Mouse (Mus musculus) kidney, embryonic 15.5 days (tissue): Measurements from ENCODE around the gene B3galt6. TPM values are rescaled to one million over a fixed set of nuclear protein-coding genes. Genes with fewer than 3 reads are reported as not detected.

Experiments
- ATAC-seq: fragments of 200-750 bp; cut with Nextera tagmentation; replicated peaks from 2 replicates; pipeline ENCODE4 v1.8.0; 2017; ENCODE audit warnings: moderate TSS enrichment; ENCODE audit not compliant: low FRiP score
- H3K27ac ChIP-seq: fragments of 300-500 bp; sonication (generic); 2 replicates; pipeline ENCODE4 v1.5.1; 2015; ENCODE audit warnings: mild to moderate bottlenecking, inconsistent platforms
- H3K27me3 ChIP-seq: fragments of 300-500 bp; sonication (generic); 2 replicates; pipeline ENCODE4 v1.6.1; 2015; ENCODE audit warnings: inconsistent platforms
- H3K36me3 ChIP-seq: fragments of 300-500 bp; sonication (generic); 2 replicates; pipeline ENCODE4 v1.6.1; 2015; ENCODE audit warnings: inconsistent platforms
- H3K4me1 ChIP-seq: fragments of 300-500 bp; sonication (generic); 2 replicates; pipeline ENCODE4 v1.6.1; 2015; ENCODE audit warnings: inconsistent platforms
- H3K4me2 ChIP-seq: fragments of 300-500 bp; sonication (generic); 2 replicates; pipeline ENCODE4 v1.6.1; 2015; ENCODE audit warnings: moderate library complexity, mild to moderate bottlenecking, inconsistent platforms
- H3K4me3 ChIP-seq: fragments of 300-500 bp; sonication (generic); replicated peaks from 2 replicates; pipeline ENCODE4 v1.5.1; 2015; ENCODE audit warnings: mild to moderate bottlenecking, inconsistent platforms
- H3K9ac ChIP-seq: fragments of 300-500 bp; sonication (generic); 2 replicates; pipeline ENCODE4 v1.6.1; 2015; ENCODE audit warnings: mild to moderate bottlenecking, inconsistent platforms
- H3K9me3 ChIP-seq: fragments of 300-500 bp; sonication (generic); replicated peaks from 2 replicates; pipeline ENCODE4 v1.6.1; 2016; ENCODE audit warnings: inconsistent platforms
- WGBS: fragments of 180-500 bp; shearing (Covaris S2); methylation state at CpG from one replicate; pipeline ENCODE4 v1.1.7; 2015; ENCODE audit warnings: mixed read lengths; 5-methylcytosine and 5-hydroxymethylcytosine counted together
- polyA plus RNA-seq: library from polyadenylated mRNA; unstranded; fragments of >200 nt; fragmentation: Nextera tagmentation; extraction: Ambion mirVana; gene quantifications from 2 replicates; pipeline ENCODE4 v1.2.1, GENCODE M21; 2015

Gene B3galt6
- polyA plus RNA-seq, 1 experiment from 2014 or later, result 17.5 TPM

DNA sequence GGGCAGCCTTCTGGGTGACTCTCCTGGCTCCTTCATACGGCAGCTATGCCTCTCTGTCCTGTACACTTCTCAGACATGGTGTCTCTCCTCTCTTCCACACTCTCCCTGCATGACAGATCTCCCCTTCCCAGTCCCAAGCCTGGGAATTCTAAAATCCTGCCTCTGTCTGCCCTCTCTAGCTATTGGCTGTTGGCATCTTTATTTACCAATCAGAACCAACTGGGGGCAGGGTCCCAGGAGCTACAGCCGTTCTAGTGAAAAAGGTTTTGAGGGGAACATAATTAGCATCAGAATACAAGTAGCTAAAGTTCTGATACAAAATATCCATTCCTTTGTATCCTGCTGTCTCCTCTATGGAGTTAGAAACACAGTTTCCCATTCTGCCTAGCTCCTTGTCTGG, 8.7 kb downstream of the B3galt6 start:
- Histone ChIP-seq H3K27me3 (no peaks in the 10 kb centered on the region), H3K9ac (no peak overlapping the region), H3K4me2 (no peak overlapping the region), H3K36me3 (no peaks in the 10 kb centered on the region), H3K4me3 (no peak overlapping the region), H3K27ac (no peak overlapping the region), H3K4me1 (0 out of 2 replicates have a peak, but pooled peaks cover 2% of the 10 kb centered on the region), H3K9me3 (no peaks in the 10 kb centered on the region)
- WGBS, result 18% methylated on average over 2 of the region's 2 CpGs
- no peak for ATAC-seq

DNA sequence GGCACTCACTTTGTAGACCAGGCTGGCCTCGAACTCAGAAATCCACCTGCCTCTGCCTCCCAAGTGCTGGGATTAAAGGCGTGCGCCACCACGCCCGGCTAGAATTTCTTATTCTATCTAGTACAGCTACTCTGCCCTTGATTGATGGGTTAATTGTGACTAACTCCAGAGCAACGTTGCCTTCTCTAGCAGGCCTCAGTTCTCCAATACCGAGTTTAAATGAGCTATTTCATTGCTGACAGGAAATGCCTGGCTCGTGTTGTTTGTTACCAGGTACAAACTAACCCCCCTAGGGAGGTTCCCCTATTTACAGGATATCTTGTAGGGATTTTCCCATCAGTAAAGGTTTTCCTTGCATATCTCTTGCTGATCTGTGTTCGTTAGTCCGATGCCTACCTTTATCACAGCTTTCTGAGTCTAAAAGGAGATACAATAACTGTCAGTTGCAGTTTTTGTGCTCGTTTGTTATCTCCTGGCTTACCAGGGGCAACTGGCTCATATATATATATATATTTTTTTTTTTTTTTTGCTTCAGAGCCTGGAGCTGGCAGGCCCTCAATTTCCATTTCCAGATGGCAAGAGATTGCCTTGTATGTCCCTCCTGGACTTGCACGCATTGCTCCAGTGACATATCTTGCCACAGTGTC, 10.9 kb downstream of the B3galt6 start:
- H3K4me3 ChIP-seq, result no peak overlapping the region
- H3K4me1 ChIP-seq, result 0 out of 2 replicates have a peak, but pooled peaks cover 2% of the 10 kb centered on the region
- no peaks in the 10 kb centered on the region for H3K36me3 ChIP-seq
- H3K9me3 ChIP-seq, result no peaks in the 10 kb centered on the region
- no peak for ATAC-seq
- H3K27me3 ChIP-seq, result no peaks in the 10 kb centered on the region
- H3K9ac ChIP-seq, result no peak overlapping the region
- whole genome bisulfite sequencing, result 75% methylated on average over 12 of the region's 12 CpGs
- H3K4me2 ChIP-seq, result no peak overlapping the region
- H3K27ac ChIP-seq, result no peak overlapping the region

DNA sequence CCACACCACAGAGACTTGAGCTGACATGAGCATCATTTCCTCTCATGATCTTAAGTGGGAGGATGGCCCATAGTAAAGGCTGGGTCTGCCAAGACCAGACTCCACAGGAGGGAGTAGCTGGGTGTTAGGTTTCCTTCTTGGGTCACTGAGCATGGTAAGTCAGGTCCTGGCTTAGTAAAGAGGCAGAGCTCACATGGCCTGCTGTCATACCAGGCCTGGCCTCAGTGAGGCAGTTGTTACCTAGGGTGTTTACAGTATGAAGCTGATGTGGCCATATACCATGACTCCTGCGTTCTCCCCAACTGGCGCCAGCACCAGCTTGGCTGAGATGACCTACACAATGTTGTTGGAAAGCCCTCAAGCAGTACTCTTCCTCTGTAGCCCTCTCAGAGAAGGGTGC, 19.2 kb downstream of the B3galt6 start:
- peaks cover 38% of the 10 kb centered on the region for H3K4me1 ChIP-seq
- no peak overlapping the region for H3K4me3 ChIP-seq
- no peaks in the 10 kb centered on the region for H3K27me3 ChIP-seq
- no peak overlapping the region for H3K4me2 ChIP-seq
- 43% methylated on average over 2 of the region's 2 CpGs for WGBS
- H3K9ac ChIP-seq, result no peak overlapping the region
- peak overlapping the region; percentile 77 for H3K27ac ChIP-seq
- H3K36me3 ChIP-seq, result no peaks in the 10 kb centered on the region
- ATAC-seq, result peak; percentile 82
- no peaks in the 10 kb centered on the region for H3K9me3 ChIP-seq

DNA sequence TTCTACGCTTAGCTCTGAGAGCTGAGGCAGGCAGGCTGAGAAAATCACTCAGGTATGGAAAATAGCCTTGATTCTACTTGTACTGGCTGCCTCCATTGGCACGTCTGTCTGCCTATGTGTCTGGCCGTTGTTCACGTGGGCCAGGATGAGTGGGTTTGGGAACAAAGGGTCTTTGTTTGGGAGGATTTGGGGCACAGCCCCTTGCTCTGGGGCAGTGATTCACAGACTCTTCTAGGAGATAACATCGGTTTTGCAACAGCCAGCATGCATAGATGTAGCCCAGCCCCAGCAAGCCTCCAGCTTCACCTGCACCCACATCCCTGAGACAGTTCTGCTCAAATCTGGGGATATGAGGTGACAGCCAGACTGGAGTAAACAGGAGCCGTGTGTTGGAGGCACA, 19.8 kb downstream of the B3galt6 start:
- H3K9me3 ChIP-seq, result no peaks in the 10 kb centered on the region
- ATAC-seq, result no peak
- H3K36me3 ChIP-seq, result 0 out of 2 replicates have a peak, but pooled peaks cover 2% of the 10 kb centered on the region
- H3K4me2 ChIP-seq, result no peak overlapping the region
- no peaks in the 10 kb centered on the region for H3K27me3 ChIP-seq
- 59% methylated on average over 6 of the region's 6 CpGs for WGBS
- no peak overlapping the region for H3K9ac ChIP-seq
- H3K4me1 ChIP-seq, result peaks cover 40% of the 10 kb centered on the region
- H3K4me3 ChIP-seq, result no peak overlapping the region
- peak overlapping the region; percentile 77 for H3K27ac ChIP-seq

DNA sequence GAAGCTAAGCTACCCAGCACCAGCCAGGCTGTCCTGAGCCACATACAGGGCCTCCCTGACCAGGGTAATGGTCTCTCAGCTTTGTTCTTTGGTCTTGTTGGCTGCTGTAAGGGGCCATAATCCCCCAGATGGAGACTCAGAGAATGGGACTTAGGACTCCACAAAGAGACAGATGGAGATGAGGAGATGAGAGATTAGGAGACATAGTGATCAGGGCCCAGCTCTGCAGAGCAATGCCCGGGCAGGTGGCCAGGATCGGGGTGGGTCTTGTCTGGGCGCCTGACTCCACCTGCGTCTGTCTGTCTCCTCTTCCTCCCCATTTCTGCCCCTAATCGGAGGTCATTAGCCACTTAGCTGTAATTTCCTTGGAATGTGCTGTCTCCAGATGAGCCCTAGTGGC, 22.2 kb downstream of the B3galt6 start:
- peaks cover 40% of the 10 kb centered on the region for H3K4me1 ChIP-seq
- no peaks in the 10 kb centered on the region for H3K27me3 ChIP-seq
- H3K4me2 ChIP-seq, result no peak overlapping the region
- H3K4me3 ChIP-seq, result no peak overlapping the region
- peak overlapping the region; percentile 82; the same call in 1 of the 2 replicates for H3K27ac ChIP-seq
- no peak for ATAC-seq
- no peaks in the 10 kb centered on the region for H3K9me3 ChIP-seq
- H3K36me3 ChIP-seq, result peaks cover 24% of the 10 kb centered on the region
- WGBS, result 82% methylated on average over 5 of the region's 5 CpGs
- H3K9ac ChIP-seq, result no peak overlapping the region

DNA sequence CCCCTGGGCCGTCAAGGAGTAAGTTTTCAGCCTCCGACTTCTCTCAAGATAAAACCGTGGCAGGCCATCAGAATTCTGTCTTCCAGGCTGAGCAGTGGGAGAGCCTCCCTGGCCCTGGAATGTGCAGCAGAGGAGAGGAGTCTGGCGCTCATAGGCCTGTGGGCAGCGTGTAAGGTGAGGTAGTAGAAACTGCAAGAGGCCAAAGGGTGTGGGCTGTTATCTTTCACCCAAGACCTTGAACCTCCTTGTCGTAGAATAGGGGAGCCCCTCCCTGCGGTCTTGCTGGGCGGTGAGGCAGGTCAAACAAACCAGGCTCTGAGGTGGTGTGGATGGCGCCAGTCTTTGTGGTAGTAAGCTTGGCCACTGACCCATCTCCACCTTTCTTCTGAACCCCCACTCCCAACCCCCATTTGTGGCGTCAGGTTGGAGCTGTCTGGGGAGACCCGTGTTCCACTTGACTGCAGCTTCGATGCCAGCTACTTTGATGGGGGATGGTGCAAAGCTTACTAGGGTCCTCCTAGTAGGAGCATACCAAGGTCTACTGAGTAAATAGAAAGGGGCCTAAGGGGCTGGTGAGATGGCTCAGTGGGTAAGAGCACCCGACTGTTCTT, 23.3 kb downstream of the B3galt6 start:
- no peaks in the 10 kb centered on the region for H3K9me3 ChIP-seq
- H3K36me3 ChIP-seq, result peaks cover 35% of the 10 kb centered on the region
- no peak overlapping the region for H3K4me3 ChIP-seq
- peaks cover 41% of the 10 kb centered on the region for H3K4me1 ChIP-seq
- ATAC-seq, result peak; percentile 76
- H3K27me3 ChIP-seq, result no peaks in the 10 kb centered on the region
- 39% methylated on average over 13 of the region's 13 CpGs for WGBS
- no peak overlapping the region for H3K9ac ChIP-seq
- H3K27ac ChIP-seq, result peak overlapping the region; percentile 86
- H3K4me2 ChIP-seq, result peak overlapping the region; percentile 23; the same call in 1 of the 2 replicates

DNA sequence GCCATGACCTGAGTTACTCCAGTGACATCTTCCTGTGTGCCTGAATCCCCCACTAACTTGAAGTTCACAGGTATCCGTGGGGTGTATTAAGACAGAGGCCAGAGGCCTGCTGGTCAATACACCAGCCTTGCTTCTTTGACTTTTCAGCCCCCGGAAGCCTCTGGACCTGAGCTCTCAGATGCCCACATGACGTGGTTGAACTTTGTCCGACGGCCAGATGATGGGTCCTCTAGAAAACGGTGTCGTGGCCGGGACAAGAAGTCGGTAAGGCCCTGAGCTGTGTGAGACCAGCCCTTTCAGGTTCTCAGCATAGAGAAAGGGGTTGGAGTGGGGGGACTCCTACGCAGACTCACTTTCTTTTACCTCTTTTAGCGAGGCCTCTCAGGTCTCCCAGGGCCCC, 28.1 kb downstream of the B3galt6 start:
- H3K4me3 ChIP-seq, result no peak overlapping the region
- H3K36me3 ChIP-seq, result peaks cover 46% of the 10 kb centered on the region
- no peaks in the 10 kb centered on the region for H3K9me3 ChIP-seq
- 0 out of 2 replicates have a peak overlapping the region, but pooled peaks have one; percentile 94 for H3K4me2 ChIP-seq
- H3K9ac ChIP-seq, result no peak overlapping the region
- no peak overlapping the region for H3K27ac ChIP-seq
- no peak for ATAC-seq
- no peaks in the 10 kb centered on the region for H3K27me3 ChIP-seq
- peaks cover 44% of the 10 kb centered on the region for H3K4me1 ChIP-seq
- WGBS, result 88% methylated on average over 11 of the region's 11 CpGs

DNA sequence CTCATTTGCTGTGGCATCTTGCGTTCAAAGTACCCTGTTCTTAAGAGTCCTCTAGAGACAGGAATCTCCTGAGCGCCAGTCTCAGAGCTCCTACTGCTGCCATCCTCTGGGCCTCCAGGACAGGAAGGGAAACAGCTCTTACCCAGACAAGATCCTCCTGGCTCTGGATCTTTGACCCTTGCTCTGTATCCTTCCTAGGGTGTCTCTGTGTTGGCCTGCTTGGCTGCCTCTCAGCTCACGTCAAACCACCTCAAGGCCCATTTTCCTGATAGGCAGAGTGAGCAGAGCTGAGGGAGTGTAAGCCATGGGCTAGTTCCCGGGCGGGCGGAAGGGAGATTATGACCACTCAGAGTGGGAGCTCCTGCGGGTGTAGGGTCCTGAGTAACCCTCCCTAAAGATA, 29.3 kb downstream of the B3galt6 start:
- Histone ChIP-seq H3K36me3 (peaks cover 56% of the 10 kb centered on the region), H3K4me1 (peaks cover 35% of the 10 kb centered on the region), H3K4me2 (peak overlapping the region; percentile 94), H3K4me3 (peak overlapping the region; percentile 63), H3K27me3 (no peaks in the 10 kb centered on the region), H3K9me3 (no peaks in the 10 kb centered on the region), H3K27ac (peak overlapping the region; percentile 93), H3K9ac (peak overlapping the region; percentile 73)
- ATAC-seq, result no peak
- 41% methylated on average over 7 of the region's 7 CpGs for WGBS

DNA sequence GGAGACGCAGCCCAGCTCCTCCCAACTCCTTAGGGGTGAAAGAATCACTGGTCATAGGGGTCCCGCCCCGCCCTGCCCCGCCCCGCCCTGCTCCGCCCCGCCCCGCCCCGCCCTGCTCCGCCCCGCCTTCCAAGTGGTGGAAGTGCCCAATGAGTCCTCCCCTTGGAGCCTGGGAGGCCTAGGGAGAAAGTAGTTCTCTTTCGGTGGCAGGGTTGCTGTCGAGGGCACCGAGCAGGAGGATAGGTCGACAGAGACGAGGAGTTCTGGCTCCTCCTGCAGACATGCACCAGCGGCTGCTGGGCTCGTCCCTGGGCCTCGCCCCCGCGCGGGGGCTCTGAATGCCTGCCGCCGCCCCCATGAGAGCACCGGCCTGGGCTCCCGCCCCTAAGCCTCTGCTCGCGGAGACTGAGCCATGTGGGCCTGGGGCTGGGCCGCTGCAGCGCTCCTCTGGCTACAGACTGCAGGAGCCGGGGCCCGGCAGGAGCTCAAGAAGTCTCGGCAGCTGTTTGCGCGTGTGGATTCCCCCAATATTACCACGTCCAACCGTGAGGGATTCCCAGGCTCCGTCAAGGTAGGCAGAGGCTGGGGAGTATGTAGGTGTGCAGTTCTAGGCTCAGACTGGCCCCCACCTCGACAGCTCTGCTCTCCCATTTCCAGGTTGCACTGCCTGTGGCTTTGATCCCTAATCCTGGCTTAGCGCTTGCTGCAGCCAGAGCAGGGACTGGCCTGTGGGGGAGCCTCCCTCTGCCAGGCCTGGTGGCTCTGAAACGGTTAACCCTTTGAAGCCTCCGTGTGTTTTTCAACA, 30.1 kb downstream of the B3galt6 start, which contains the start of gene C1qtnf12:
Gene C1qtnf12, plus strand, starts transcription at position 152 of the 805 bp plus-strand sequence.
- Histone ChIP-seq H3K4me3 (peak within 1 kb of the TSS; percentile 63), H3K27me3 (no peaks in the 10 kb centered on the region), H3K4me2 (peak within 1 kb of the TSS; percentile 94), H3K36me3 (peaks cover 59% of the 10 kb centered on the region), H3K27ac (peak within 1 kb of the TSS; percentile 93), H3K4me1 (peaks cover 33% of the 10 kb centered on the region), H3K9me3 (no peaks in the 10 kb centered on the region), H3K9ac (peak within 1 kb of the TSS; percentile 73)
- peak; percentile 92 for ATAC-seq
- under 1% methylated on average over 42 of the region's 42 CpGs for WGBS

DNA sequence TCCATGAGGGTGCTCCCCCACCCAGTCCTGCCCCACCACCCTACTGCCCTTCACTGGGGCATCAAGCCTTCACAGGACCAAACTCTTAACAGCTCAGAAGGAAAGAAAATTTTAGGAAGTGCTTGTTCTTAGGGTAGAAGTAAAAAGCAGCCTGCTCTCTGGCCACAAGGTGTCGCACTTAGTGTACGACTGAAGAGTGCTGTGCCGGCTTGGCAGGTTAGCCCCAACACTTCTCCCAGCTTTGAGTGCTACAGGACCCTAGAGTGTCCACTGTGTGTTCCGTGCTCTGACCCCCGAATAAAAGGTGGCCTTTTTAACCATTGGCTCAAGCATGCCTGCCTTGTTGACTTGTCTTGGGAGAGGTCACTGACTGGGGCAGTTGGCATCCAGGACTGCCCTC, 33.2 kb downstream of the B3galt6 start:
- Histone ChIP-seq H3K4me3 (no peak overlapping the region), H3K27ac (no peak overlapping the region), H3K9ac (no peak overlapping the region), H3K4me1 (peaks cover 33% of the 10 kb centered on the region), H3K9me3 (no peaks in the 10 kb centered on the region), H3K36me3 (peaks cover 59% of the 10 kb centered on the region), H3K27me3 (no peaks in the 10 kb centered on the region), H3K4me2 (no peak overlapping the region)
- 4% methylated on average over 5 of the region's 5 CpGs for WGBS
- ATAC-seq, result peak; percentile 42; the same call in 1 of the 2 replicates

DNA sequence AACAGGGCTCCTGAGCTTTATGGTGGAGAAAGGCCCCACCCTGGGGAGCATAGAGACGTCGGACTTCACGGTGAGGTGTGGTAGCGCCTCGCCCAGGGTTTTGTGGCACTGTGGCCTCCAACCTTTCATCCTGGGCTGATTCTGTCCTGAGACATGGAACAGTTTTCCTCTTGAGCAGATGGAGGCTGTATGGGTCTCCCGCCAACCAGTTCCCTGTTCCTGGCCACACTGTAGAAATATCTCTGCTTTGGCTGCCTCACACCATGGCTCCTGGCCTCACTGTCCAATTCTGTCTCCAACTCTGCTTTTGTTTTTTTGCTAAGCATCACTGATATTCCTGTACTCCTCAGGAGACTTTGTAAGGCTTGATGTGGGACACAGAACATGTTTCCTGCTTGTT, 37.0 kb downstream of the B3galt6 start:
- ATAC-seq, result no peak
- H3K27ac ChIP-seq, result no peak overlapping the region
- H3K4me1 ChIP-seq, result peaks cover 3% of the 10 kb centered on the region; the same call in 1 of the 2 replicates
- no peaks in the 10 kb centered on the region for H3K27me3 ChIP-seq
- no peak overlapping the region for H3K9ac ChIP-seq
- H3K4me2 ChIP-seq, result no peak overlapping the region
- no peaks in the 10 kb centered on the region for H3K9me3 ChIP-seq
- peaks cover 86% of the 10 kb centered on the region for H3K36me3 ChIP-seq
- no peak overlapping the region for H3K4me3 ChIP-seq
- WGBS, result 95% methylated on average over 6 of the region's 6 CpGs

DNA sequence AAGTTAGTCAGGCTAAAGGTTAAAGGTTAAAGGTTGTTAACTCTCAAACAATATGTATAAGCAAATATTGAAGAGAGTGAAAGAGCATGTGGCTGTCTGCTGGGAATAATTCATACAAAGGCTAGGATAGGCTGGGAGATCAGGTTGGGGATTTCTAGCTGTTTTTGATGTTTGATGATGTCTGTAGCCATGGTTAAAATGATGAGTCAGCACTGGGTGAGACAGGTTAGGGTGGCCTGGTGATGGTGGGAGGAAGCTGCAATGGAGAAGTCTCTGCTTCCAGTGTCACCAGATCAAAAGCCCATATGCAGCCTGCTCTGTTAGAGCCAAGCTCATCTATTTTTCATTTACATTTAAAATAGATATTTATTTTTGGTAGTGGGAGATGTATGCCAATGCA, 45.4 kb downstream of the B3galt6 start:
- ATAC-seq, result no peak
- H3K36me3 ChIP-seq, result peaks cover 57% of the 10 kb centered on the region

More for the DNA sequence above, 45.4 kb downstream of the B3galt6 start:
- Histone ChIP-seq H3K27me3 (no peaks in the 10 kb centered on the region), H3K9ac (no peak overlapping the region), H3K4me1 (peaks cover 23% of the 10 kb centered on the region), H3K9me3 (no peaks in the 10 kb centered on the region), H3K4me3 (no peak overlapping the region), H3K4me2 (no peak overlapping the region), H3K27ac (no peak overlapping the region)
